14 mouse cellular contexts compared by ENCODE assay signal in genomic region chr4:10914766-10915165, GRCm38 (mm10). TPM values are rescaled to one million over a fixed set of nuclear protein-coding genes. Genes with fewer than 3 reads are reported as not detected.
A peak's percentile ranks its signal among the peaks of the same experiment; 100 is the strongest.
DNase-seq lines count a peak whose midpoint lies in the region; ATAC-seq and TF ChIP-seq lines count a peak whose summit lies in the region.
"Had no signal": no experiment of that assay in that cellular context is flagged by ENCODE, and none has a peak within 500 bp of the region (broad histone marks: within the 10 kb centered on the region; RNA-seq: fewer than 3 reads in every experiment).

No protein-coding gene starts in this region.

- no peaks in the 10 kb centered on the region for H3K27me3 ChIP-seq in stomach, embryonic 14.5 days (ENCODE audit: control insufficient read depth, insufficient read depth, low read length)
- H3K27me3 ChIP-seq in stomach, postnatal 0 days (ENCODE audit: control insufficient read depth, insufficient read depth, low read length), result no peaks in the 10 kb centered on the region

- H3K9ac ChIP-seq in stomach, embryonic 14.5 days (replicated peaks; ENCODE audit: low read depth, low read length), result no peak overlapping the region
- no peak overlapping the region for H3K9ac ChIP-seq in stomach, postnatal 0 days (ENCODE audit: low read length)
- H3K9ac ChIP-seq: hindbrain, embryonic 14.5 days had no signal

- no peaks in the 10 kb centered on the region for H3K4me1 ChIP-seq in stomach, embryonic 14.5 days (ENCODE audit: control insufficient read depth, insufficient read depth, low read length)
- H3K4me1 ChIP-seq in stomach, postnatal 0 days (replicated peaks; ENCODE audit: control insufficient read depth, insufficient read depth), result no peaks in the 10 kb centered on the region

- ATAC-seq in stomach, embryonic 14.5 days (ENCODE audit: insufficient number of reproducible peaks, insufficient read depth, low FRiP score, low read depth), result peak; percentile 69; the same call in 1 of the 2 replicates
- no peak for ATAC-seq in stomach, postnatal 0 days (ENCODE audit: low FRiP score, low TSS enrichment)
- peak; percentile 93 for ATAC-seq in erythroid progenitor cell, adult 5-6 weeks (replicated peaks; ENCODE audit: low FRiP score, poor library complexity, severe bottlenecking)
- peak; percentile 94 for ATAC-seq in megakaryocyte-erythroid progenitor cell, adult 5-6 weeks (replicated peaks; ENCODE audit: low FRiP score, low TSS enrichment, poor library complexity, severe bottlenecking)
- ATAC-seq: activated CD4-positive, CD25-positive, alpha-beta regulatory T cell, adult 4 months; forebrain, embryonic 14.5 days had no signal

- TF ChIP-seq EP300 in stomach, postnatal 0 days (optimal IDR thresholded peaks at IDR 0.05), result no peak

- H3K27ac ChIP-seq in stomach, embryonic 14.5 days (ENCODE audit: low read length), result no peak overlapping the region
- no peak overlapping the region for H3K27ac ChIP-seq in stomach, postnatal 0 days (replicated peaks)
- H3K27ac ChIP-seq: hindbrain, embryonic 14.5 days had no signal

- no peaks in the 10 kb centered on the region for H3K36me3 ChIP-seq in stomach, embryonic 14.5 days (ENCODE audit: control insufficient read depth, insufficient read depth, low read length)
- H3K36me3 ChIP-seq in stomach, postnatal 0 days (ENCODE audit: control insufficient read depth, insufficient read depth, low read length), result no peaks in the 10 kb centered on the region

- TF ChIP-seq CTCF in stomach, postnatal 0 days (IDR thresholded peaks at IDR 0.05; ENCODE audit: low read depth), result no peak

- H3K4me3 ChIP-seq in stomach, embryonic 14.5 days (ENCODE audit: low read depth, low read length), result no peak overlapping the region
- H3K4me3 ChIP-seq in stomach, postnatal 0 days (ENCODE audit: low read depth, low read length), result no peak overlapping the region

- 63% methylated on average over 2 of the region's 2 CpGs for WGBS in stomach, embryonic 14.5 days
- 51% methylated on average over 2 of the region's 2 CpGs for WGBS in stomach, postnatal 0 days

- H3K4me2 ChIP-seq in stomach, embryonic 14.5 days (replicated peaks; ENCODE audit: low read depth, low read length), result no peak overlapping the region
- H3K4me2 ChIP-seq in stomach, postnatal 0 days (replicated peaks; ENCODE audit: low read depth), result no peak overlapping the region
- H3K4me2 ChIP-seq: hindbrain, embryonic 14.5 days had no signal

- no peak for DNase-seq in stomach, postnatal 0 days (ENCODE audit: low spot score)
- DNase-seq in thymus, postnatal 4 days, result peak; percentile 62
- no peak for DNase-seq in lung, postnatal 4 days
- no peak for DNase-seq in right cerebral cortex, postnatal 10 days (ENCODE audit: low spot score in 2 of 2)
- DNase-seq in adipocyte (ENCODE audit: low spot score), result no peak
- DNase-seq: embryo, embryonic 11 days; heart, adult 18-20 months; layer of hippocampus, postnatal 36 days had no signal

- no peaks in the 10 kb centered on the region for H3K9me3 ChIP-seq in stomach, embryonic 14.5 days (ENCODE audit: control insufficient read depth, low read depth, low read length)
- H3K9me3 ChIP-seq in stomach, postnatal 0 days (ENCODE audit: control insufficient read depth, low read length), result no peaks in the 10 kb centered on the region

RNA-seq across cellular contexts. Expression of gene 2610301B20Rik, which starts 40.5 kb away (rescaled TPM):
- polyA plus RNA-seq in stomach, embryonic 14.5 days (2014; fragmentation: Nextera tagmentation; extraction: Ambion mirVana), result 27.1 and 28.7 TPM in 2 replicates
- polyA plus RNA-seq in stomach, postnatal 0 days (2015; fragmentation: Nextera tagmentation; extraction: Ambion mirVana), result 14.2 and 15.0 TPM in 2 replicates
- total RNA-seq in erythroid progenitor cell, adult 5-6 weeks (2015; ENCODE audit: low replicate concordance), result 15.1 and 22.6 TPM in 2 replicates
- 6.0 and 6.2 TPM in 2 replicates for total RNA-seq in erythroid progenitor cell, adult 5-6 weeks (2017; ENCODE audit: low replicate concordance)
- 22.9 and 23.3 TPM in 2 replicates for total RNA-seq in megakaryocyte-erythroid progenitor cell, adult 5-6 weeks (2014; fragmentation: Nextera tagmentation)
- 7.7 and 20.8 TPM in 2 replicates for total RNA-seq in megakaryocyte-erythroid progenitor cell, adult 5-6 weeks (2017)
